Mouse (Mus musculus): ENCODE measurements around the gene Armc12.
A peak's percentile ranks its signal among the peaks of the same experiment; 100 is the strongest.
"Not testable (repeated sequence)": the region's sequence is repeated elsewhere in the genome, so short reads cannot be mapped to it uniquely, and the experiment has no call there.

Armc12 gene

DNA sequence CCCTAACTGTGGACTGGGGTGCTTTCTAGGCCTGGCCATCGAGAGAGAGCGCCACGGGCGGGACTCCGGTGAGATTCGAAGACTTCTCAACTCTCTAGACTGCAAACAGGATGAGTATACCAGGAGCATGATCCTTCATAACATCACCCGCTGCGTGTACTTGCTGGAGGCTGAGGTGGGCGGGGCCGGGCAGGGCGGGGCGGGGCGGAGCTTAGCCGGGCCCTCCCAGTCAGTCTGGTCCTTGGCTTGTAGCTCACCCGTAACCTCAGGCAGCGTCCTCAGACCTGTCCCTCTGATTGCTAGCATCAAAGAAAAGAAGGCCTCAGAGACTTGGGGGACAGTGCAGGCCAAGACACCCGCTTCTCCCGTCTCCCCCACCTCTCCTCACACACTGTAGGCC is 1.3 kb downstream of the Armc12 start:
- no peak for DNase-seq (ENCODE audit: low read depth, low spot score)

DNA sequence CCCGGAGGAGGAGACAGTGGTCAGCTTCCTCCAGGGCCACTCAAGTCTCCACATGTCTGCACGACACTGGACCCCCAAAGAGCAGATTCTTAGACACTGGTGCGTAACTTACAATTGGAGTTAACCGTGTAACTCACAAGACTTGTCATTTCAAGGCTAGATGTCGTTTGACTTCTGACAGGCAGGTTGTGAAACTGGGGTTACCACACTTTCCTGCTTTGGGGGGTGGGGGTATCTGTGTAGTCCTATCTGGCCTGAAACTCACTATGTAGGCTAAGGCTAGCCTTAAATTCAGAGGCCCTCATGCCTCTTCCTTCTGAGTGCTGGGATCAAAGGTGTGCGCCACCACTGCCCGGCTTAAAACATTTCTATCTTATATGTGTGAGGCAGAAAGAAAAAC is 2.0 kb downstream of the Armc12 start:
- no peak for DNase-seq (ENCODE audit: low read depth, low spot score)

DNA sequence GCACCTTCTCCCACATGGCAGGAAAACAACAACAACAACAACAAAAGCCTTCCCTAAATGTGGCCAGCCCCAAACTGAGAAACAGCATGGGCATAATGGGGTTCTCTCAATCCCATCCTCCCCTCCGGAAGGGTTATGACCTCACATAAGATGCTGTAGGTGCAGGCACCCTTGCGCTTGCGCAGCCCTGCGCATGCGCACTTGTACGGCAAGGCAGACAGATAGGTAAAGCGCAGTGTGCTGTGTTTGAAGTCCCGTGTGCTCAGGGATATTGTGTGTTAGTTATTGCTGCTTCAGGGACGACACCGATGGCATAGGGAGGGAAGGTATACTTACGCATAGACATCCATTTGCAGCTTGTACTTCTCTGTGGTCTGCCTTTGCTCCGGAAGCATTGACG is 2.7 kb downstream of the Armc12 start:
- DNase-seq (ENCODE audit: low read depth, low spot score): no peak

DNA sequence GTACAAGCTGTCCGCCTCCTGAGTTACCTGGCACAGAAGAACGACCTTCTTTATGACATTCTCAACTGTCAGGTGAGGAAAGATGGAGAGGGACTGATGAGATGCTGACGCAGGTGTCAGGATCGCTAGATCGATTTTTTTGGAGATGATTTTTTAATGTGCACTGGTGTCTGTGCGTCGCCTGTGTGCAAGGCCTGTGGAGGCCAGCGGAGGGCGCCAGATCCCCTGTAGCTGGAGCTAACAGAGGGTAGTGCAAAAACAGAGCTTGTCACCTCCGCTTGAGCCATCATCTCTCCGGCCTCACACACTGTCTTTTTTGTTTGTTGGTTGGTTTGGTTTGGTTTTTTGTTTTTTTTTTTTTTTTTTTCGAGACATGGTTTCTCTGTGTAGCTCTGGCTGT is 7.3 kb downstream of the Armc12 start:
- DNase-seq (ENCODE audit: low read depth, low spot score): no peak

DNA sequence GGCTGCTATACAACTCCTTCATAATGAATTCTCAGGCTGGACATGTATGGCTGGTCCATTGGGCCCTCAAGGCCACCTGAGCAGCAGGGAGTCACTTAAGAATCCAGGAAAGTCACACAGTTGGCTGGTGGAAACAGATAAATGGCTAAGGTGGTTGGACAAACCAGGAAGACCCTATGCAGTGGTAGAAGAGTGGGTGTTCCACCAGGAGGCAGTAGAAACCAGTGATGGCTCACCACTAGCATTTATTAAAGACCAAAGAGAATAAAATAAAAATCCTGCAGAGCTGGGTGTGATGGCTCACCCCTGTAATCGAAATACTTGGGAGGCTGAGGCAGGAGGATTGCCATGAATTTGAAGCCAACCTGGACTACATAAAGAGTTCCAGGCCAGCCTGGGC is 16.3 kb downstream of the Armc12 start:
- DNase-seq (ENCODE audit: low read depth, low spot score): no peak

DNA sequence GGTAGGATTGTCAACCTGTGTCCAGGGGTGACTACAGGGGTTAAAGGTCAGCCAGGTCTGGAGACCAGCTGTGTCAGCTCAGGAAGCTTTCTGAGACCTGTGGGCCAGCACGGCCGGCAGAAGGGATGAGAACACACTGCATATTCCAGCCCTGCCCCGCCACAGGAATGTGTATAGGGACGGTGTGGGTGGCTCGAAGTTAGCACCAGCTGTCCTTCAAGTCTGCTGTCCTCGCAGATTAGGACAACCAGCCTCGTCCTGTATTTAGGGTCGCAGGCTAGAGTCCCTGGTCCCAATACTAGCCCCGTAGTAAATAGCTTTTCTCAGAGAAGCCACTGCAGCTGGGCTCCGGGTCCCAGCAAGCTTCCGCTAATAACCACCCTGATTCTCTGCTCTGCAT is 17.9 kb downstream of the Armc12 start:
- DNase-seq (ENCODE audit: low read depth, low spot score): no peak

DNA sequence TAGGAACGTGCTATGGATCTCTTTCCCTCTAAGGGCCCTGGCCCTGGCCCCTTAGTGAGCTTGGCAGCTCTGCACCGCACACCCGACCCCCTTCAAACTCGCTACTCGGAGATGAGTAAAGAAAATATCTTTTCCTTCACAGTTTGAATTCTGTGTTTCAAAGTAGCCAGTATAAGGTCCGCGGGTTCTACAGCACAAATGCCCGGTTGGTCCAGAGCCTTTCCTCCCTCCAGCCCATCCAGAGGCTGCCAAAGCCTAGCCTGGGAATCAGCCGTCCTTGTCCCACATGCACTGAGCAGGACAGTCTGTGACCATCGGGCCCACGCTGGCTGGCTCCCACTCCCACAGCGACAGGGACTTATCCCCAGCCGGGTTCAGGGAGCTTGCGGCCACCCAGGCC is 18.5 kb downstream of the Armc12 start, which contains the start of gene Clpsl2:
Clpsl2 (plus strand) TSS at position 301 of the 400 bp plus-strand sequence.
- DNase-seq (ENCODE audit: low read depth, low spot score): no peak

DNA sequence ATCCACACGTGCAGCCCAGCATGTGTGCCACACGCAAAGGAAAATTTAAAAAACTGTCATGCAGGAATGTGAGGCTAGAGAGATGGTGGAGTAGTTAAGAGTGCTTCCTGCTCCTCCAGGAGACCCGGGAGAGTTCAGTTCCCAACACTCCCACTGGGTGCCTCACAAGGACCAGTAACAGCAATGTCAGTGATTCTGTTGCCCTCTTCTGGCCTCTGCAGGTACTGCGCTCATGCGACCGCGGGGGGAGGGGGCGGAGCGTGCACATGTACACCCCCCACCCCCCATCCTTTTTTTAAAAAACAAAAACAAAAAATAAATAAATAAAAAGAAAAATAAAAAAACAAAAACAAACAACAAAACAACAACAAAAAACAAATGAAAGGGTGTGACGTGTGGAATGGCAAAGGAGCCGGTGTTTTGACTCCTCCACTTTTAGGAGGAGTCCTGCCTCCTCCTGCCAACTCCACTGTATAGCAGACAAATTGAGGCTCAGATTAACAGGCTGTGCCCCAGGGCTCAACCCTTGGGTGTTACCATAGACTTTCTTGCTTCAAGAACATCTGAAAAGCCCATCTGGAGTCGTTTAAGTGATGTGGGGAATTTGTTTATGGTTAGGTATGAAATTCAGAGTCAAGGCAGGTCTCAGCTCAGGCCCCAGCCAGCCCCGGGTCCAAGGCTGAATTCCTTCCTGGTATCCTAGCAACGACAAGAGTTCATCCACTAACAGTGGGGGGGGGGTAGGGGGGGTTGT is 22.6 kb downstream of the Armc12 start:
- peak; percentile 10 for DNase-seq (ENCODE audit: low read depth, low spot score)

DNA sequence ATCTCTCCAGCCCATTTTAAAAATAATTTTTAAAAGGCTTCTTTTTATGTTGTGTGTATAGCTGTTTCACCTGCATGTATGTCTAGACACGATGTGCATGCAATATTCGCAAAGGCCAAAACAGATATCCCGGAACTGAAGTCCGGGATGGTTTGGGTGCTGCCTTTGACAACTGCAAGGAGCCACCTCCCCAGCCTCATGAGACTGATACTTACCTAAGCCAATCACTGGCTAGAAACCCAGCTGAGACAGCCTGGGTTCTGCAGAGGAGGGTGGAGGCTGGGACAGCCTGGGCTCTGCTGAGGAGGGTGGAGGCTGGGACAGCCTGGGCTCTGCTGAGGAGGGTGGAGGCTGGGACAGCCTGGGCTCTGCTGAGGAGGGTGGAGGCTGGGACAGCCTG is 23.4 kb downstream of the Armc12 start:
- not testable (repeated sequence) for DNase-seq (ENCODE audit: low read depth, low spot score)

DNA sequence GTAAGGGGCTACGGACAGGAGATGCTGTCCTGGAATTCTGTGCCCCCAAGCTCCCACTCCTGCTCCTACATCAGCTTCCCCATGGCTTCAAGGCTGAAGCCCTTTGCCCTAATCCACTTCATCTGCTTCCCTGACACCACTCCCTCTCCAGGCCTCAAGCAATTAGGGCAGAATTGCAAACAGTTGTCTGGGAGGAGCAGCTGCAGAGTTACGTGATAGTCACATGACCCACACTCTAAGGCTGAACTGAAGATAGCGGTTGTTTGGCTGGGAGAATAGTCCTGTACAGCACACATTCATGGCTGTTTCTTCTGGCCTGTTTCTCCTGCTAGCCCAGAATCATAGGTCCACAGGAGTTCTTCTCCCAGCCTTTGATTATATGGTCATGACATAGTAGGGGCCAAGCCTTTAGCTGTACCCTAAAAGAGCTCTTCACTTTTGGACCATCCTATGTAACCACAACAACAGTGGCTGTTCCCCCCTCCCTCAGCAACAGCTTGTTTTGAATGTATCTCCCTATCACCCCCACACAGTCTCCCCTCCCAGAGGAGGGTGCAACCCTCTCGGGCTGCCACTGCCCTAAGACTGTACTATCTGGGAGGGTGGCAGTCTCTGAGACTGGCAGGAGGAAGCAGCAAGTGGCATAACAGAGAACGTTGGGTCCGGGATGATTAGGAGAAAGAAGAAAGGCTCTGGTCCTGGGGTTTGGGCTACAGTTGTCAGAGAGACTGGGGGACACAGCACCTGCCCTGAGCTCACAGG is 26.2 kb downstream of the Armc12 start:
- DNase-seq (ENCODE audit: low read depth, low spot score): no peak

DNA sequence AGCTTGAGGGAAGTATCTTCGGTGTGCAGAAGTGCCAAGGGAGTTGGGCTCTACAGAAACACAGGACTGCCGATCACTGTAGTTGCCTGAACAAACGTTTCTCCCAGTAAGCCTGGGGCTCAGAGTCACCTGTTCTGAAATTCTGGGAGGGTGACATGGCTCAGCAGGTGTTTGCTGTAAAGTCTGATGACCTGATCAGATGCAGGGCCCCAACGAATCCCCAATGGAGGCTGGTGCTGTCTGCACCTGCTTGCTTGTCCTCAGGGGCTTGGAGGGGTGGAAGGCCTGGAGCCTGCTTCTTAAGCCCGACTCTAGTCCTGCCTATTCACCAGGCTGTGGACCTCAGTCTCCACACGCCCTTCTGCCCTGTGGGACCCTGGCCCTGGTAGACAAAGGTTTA is 27.2 kb downstream of the Armc12 start:
- DNase-seq (ENCODE audit: low read depth, low spot score): no peak

DNA sequence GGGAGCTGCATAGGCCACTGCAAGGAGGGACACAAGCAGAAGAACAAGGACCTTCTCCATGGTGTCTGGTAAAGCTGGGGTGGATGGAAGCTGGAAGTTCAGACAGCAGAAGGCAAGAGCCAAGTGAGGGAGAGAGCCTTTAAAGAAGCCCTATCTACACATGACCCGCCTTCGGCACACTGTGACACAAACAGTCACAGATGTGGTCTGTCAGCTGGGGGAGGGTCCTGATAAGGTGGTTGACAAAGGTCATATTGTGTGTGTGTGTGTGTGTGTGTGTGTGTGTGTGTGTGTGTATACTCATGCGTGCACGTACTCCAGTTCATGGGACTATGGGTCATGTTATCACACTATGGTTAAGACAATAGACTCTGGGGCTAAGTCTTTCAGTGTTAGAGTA is 30.0 kb downstream of the Armc12 start, which contains the start of gene Clps:
Clps (minus strand) TSS at position 169 of the 400 bp plus-strand sequence.
- no peak for DNase-seq (ENCODE audit: low read depth, low spot score)

DNA sequence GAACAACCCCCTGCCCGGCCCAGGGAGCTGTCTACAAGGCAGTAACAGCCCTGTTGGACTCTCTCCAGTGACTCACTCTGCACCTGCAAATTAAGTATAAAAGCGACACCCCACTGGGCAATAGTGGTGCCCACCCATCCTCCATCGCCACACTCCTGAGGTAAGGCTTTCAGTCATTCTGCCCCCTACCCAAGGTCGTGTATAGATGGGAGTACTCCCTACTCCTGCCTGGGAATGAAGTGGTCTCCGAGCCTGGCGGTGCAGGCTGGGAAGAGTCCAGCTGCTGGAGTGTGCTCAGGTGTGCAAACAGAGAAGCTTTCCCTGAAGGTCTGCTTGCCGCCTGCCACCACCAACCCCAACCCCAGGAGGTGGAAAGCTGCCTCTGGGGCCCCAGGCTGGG is 31.0 kb downstream of the Armc12 start:
- DNase-seq (ENCODE audit: low read depth, low spot score): no peak

DNA sequence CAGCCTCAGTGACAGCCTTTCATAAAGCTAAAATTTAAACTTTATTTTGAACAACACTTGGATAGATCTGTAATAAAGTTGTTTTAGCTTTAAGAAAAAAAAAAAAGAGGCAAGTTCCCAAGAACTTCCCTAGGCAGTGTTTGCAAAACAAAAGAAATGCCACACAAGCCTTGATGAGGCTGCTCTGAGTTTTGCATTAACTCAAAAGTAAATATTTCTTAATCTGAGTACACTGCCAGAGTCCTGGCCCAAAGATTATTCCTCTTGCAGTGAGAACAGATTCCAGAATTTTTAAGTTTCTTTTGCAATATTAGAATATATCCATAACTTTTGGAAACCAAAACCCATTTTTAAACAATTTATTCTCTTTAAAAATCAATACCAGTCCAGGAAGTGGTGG is 34.6 kb downstream of the Armc12 start:
- DNase-seq (ENCODE audit: low read depth, low spot score): no peak

DNA sequence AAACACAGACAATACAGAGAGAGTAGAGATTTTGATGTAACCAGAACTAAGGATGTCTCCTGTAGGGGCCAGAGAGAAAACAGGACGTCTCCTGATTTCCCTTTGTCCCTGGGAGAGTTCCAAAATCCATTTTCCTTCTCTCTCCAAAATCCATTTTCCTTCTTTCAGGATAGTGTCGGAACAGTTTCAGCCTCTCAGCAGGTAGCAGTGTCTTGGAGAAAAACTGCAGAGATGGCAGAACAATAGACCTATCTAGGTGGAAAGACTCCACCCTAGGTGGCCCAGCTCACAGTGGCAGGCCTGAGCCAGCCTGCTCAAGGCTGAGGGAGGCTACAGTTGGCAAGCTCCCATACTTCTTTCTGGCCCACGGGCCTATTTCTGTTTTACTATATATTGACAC is 36.9 kb downstream of the Armc12 start:
- no peak for DNase-seq (ENCODE audit: low read depth, low spot score)

DNA sequence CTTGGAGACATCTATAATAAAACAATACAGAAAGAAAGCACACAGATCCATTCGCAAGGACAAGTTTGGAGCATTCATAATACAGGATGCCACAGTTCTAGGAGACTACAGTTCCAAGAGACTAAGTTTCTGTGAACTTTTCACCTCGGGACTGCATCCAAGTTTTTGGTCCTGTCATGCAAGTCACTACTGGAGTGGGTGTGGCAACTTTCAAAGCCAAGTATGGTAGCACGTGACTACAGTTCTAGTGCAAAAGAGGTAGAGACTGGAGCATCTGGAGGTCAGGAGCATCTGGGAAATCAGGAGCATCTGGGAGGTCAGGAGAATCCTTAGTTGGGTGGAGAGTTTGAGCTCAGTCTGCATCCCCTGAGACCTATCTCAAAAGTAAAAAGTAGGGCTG is 41.3 kb downstream of the Armc12 start:
- no peak for DNase-seq (ENCODE audit: low read depth, low spot score)

DNA sequence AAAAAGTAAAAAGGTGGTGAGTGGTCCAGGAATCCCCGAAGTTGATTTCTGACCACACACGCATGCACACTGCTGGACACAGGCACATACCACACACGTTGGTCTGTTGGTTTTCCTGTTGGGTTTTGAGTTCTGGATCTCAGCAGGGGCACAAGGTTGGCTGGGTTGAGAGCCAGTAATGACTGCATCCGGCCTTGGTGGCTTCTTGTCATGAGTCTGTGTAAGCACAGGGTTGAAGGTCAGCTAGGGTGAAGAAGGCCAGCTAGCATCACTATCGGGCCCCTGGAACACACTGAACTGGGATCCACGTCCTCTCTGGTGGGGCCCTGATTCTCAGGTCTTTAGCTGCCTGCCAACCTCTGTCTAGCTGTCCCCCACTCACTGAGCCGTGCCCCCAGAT is 41.9 kb downstream of the Armc12 start:
- no peak for DNase-seq (ENCODE audit: low read depth, low spot score)

DNA sequence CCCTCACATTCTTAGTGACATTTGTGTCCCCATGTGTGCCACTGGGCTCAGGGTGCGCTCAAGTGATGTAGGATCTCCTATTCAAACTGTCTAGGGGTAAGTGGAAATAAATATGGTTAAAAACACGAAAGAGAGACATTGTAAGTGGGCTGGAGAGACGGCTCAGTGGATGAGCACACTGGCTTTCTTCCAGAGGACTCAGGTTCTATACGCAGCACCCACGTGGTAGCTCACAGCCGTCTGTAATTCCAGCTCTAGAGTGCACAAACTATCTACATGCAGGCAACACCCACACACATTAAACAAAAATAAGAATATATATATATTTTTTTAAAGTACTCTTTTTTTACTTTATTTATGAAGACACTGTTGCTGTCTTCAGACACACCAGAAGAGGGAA is 42.3 kb downstream of the Armc12 start:
- no peak for DNase-seq (ENCODE audit: low read depth, low spot score)

DNA sequence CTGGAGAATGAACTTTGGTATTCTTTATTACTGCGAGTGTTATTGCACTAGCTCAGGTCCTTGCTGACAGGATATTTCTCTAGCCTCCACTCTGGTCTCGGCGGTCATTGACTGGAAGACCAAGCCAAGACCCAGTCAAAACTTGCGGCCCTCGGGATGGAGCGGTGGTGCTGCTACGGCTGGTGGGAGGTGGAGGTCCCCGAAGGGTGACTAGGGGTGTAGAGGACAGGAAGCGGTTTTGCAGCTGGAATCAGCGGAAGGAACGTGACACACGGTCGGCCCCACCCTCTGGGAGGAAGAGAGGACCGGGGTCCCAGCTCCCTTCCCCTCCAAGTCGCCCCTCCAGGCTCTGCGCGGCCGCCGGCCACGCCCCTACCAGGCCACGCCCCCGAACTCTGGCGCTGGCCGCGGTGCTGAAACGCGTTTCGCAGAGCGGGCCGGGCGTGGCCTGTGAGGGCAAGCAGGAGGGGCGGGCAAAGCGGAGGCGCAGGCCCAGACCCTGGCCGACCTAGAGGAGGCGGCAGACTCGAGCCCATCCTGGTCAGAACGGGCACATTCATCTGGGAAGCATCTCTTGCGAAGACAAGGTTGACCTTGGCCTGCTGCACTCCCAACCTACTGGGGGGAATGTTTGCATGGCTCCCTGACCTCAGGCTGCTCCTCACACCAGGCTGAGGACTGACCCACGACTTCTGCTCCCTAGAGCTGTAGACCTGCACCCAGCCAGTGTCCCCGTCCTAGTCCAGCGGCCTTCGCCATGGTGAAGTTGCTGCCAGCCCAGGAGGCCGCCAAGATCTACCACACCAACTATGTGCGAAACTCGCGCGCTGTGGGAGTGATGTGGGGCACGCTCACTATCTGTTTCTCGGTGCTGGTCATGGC is 44.9 kb downstream of the Armc12 start, which contains the start of gene Lhfpl5:
Lhfpl5 (plus strand) TSS at position 398 of the 882 bp plus-strand sequence.
- no peak for DNase-seq (ENCODE audit: low read depth, low spot score)

DNA sequence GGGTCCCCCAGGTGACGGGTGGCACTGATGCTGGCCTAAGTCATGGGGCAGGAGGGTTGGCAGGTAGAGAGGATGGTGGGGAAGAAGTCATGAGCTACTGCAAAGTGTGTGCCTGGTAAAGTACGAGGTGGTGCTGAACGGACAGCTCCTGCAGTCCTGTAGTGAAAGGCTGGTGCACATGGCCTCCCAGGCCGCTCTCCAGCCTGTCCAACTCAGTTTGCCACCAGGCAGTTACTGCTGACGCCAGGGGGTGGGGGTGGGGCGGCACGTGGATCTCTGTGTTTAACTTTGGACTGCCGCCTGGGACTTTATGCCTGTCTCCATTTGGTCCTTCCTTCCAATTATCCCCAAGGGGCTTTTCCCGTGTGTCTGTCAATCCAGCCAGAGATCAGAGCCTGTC is 49.8 kb downstream of the Armc12 start:
- DNase-seq (ENCODE audit: low read depth, low spot score): no peak

DNA sequence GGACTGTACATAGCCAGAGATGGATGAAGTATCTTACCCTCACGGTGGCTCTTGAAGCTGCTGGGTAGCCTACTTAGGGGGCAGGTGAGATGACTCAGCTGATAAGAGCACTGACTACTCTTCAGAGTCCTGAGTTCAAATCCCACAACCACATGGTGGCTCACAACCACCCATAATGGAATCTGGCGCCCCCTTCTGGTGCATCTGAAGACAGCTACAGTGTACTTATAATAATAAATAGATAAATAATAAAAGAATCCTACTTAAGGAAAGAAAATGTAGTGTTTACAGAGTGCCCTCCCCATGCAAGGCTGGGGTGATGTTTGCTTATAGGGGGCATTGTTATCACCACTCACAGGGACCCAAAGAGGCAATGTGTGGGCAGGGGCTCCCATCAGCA is 50.5 kb downstream of the Armc12 start:
- no peak for DNase-seq (ENCODE audit: low read depth, low spot score)

DNA sequence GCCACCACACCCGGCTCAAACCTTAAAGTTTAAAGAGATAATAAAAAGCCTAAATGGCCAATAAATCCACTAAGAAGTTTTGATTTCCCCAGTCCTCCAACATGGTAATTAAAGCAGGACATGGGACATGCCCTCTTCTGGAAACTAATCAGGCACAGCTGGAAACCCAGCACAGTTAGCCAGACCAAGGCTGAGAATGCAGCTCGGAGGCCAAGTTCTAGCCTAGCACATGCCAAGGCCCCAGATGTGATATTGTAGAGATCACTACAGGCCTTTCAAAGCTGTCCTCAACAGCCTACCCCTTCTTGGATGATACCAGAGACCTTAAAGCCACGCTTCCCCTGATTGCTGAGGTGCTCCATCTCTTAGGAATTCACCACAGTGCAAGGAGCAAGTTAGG is 55.9 kb downstream of the Armc12 start:
- DNase-seq (ENCODE audit: low read depth, low spot score): no peak

Measured in skeletal muscle tissue, adult 2 months (tissue).